Mouse (Mus musculus): Measurements from ENCODE around the gene Gm17535.
"Not testable (repeated sequence)": the region's sequence is repeated elsewhere in the genome, so short reads cannot be mapped to it uniquely, and the experiment has no call there.

Gm17535 gene

GRCm38 (mm10) chr9:3034299-3034698, at the start of gene Gm17535:
Gene Gm17535, plus strand, starts transcription at chr9:3034599.
- not testable (repeated sequence) for DNase-seq

GRCm38 (mm10) chr9:3000445-3000972, 33.9 kb upstream of the Gm17535 start, which contains the start of gene Gm10722:
Gene Gm10722, plus strand, starts transcription at chr9:3000922.
- DNase-seq = not testable (repeated sequence)

- DNase-seq = not testable (repeated sequence)
These were observed 33.4 kb upstream of the Gm17535 start for GRCm38 (mm10) chr9:3001006-3001405.

- DNase-seq = peak; percentile 94
These were observed 32.3 kb upstream of the Gm17535 start for GRCm38 (mm10) chr9:3001948-3002659.

- not testable (repeated sequence) for DNase-seq
These were observed 31.5 kb upstream of the Gm17535 start, which contains the start of gene Gm11168 for GRCm38 (mm10) chr9:3002794-3003396. Gene Gm11168, plus strand, starts transcription at chr9:3003346.

GRCm38 (mm10) chr9:3006179-3006578, 28.2 kb upstream of the Gm17535 start:
- not testable (repeated sequence) for DNase-seq

GRCm38 (mm10) chr9:3006636-3007035, 27.8 kb upstream of the Gm17535 start:
- peak; percentile 94 for DNase-seq

GRCm38 (mm10) chr9:3007272-3007671, 27.1 kb upstream of the Gm17535 start:
- DNase-seq = not testable (repeated sequence)

GRCm38 (mm10) chr9:3009331-3009730, 25.1 kb upstream of the Gm17535 start:
- not testable (repeated sequence) for DNase-seq

- not testable (repeated sequence) for DNase-seq
These were observed 22.3 kb upstream of the Gm17535 start for GRCm38 (mm10) chr9:3012054-3012621.

- DNase-seq = not testable (repeated sequence)
These were observed 21.6 kb upstream of the Gm17535 start, which contains the start of gene Gm10721 for GRCm38 (mm10) chr9:3012733-3013279. Gene Gm10721, plus strand, starts transcription at chr9:3013140.

GRCm38 (mm10) chr9:3015354-3015753, 19.0 kb upstream of the Gm17535 start, which contains the start of gene Gm10720:
Gene Gm10720, plus strand, starts transcription at chr9:3015654.
- not testable (repeated sequence) for DNase-seq

- DNase-seq = not testable (repeated sequence)
These were observed 18.5 kb upstream of the Gm17535 start for GRCm38 (mm10) chr9:3015896-3016295.

GRCm38 (mm10) chr9:3017108-3017507, 17.3 kb upstream of the Gm17535 start, which contains the start of gene Gm10719:
Gene Gm10719, plus strand, starts transcription at chr9:3017408.
- DNase-seq = not testable (repeated sequence)

GRCm38 (mm10) chr9:3018944-3019343, 15.5 kb upstream of the Gm17535 start:
- not testable (repeated sequence) for DNase-seq

- peak; percentile 16 for DNase-seq
These were observed 14.3 kb upstream of the Gm17535 start for GRCm38 (mm10) chr9:3019835-3020727.

- peak; percentile 55 for DNase-seq
These were observed 11.9 kb upstream of the Gm17535 start for GRCm38 (mm10) chr9:3022316-3023008.

- DNase-seq = peak; percentile 10
These were observed 11.0 kb upstream of the Gm17535 start, which contains the start of gene Gm10718 for GRCm38 (mm10) chr9:3023312-3023984. Gene Gm10718, plus strand, starts transcription at chr9:3023547.

GRCm38 (mm10) chr9:3023985-3024648, 10.3 kb upstream of the Gm17535 start:
- DNase-seq = peak; percentile 93
